ENCODE assay signal across 9 mouse cellular contexts in the genomic region with DNA sequence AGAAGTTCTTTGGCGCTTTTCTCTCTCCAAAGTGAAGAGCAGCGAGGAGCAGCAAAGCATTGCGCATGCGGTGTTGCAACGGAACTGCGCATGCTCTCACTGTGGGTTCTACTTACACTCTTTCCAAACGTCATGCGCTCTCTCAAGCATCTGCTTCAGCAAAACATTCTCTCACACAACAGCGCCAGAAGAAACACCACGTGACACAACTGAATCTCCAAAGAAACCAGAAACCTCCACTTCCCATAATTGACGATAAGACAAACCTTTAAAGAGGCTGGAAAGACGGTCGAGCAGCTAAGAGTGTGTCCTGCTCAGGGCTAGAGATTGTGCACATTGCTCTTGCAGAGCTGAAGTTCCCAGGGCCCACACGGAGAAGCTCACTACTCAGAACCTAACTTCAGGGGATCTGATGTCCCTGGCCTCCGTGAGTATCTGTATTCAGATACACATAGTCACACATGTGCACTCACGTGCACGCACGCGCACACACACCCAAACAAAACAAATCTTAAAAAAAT. TPM values are rescaled to one million over a fixed set of nuclear protein-coding genes. Genes with fewer than 3 reads are reported as not detected.
DNase-seq lines count a peak whose midpoint lies in the region; ATAC-seq and TF ChIP-seq lines count a peak whose summit lies in the region.
"Had no signal": no experiment of that assay in that cellular context is flagged by ENCODE, and none has a peak within 500 bp of the region (broad histone marks: within the 10 kb centered on the region; RNA-seq: fewer than 3 reads in every experiment).

No protein-coding gene starts in this region.

- TF ChIP-seq EP300 in liver, embryonic 14.5 days (IDR thresholded peaks at IDR 0.05; ENCODE audit: low read depth): no peak

- H3K36me3 ChIP-seq in forebrain, embryonic 14.5 days (ENCODE audit: control insufficient read depth, insufficient read depth, low read length): no peaks in the 10 kb centered on the region
- H3K36me3 ChIP-seq in liver, embryonic 14.5 days (replicated peaks; ENCODE audit: control insufficient read depth, insufficient read depth, low read depth): no peaks in the 10 kb centered on the region
- no peaks in the 10 kb centered on the region for H3K36me3 ChIP-seq in testis, adult 2 months (ENCODE audit: control insufficient read depth, insufficient read depth, low read length)

- TF ChIP-seq CTCF in liver, embryonic 14.5 days (IDR thresholded peaks at IDR 0.05; ENCODE audit: low read depth): no peak
- no peak for TF ChIP-seq CTCF in testis, adult 2 months (IDR thresholded peaks at IDR 0.05; ENCODE audit: control insufficient read depth, insufficient read depth, insufficient replicate concordance, low read depth, low read length)

- H3K9me3 ChIP-seq in forebrain, embryonic 14.5 days (replicated peaks; ENCODE audit: control insufficient read depth, low read length): no peaks in the 10 kb centered on the region
- H3K9me3 ChIP-seq in liver, embryonic 14.5 days (ENCODE audit: control insufficient read depth, low read length): no peaks in the 10 kb centered on the region

- H3K9ac ChIP-seq in forebrain, embryonic 14.5 days (ENCODE audit: low read length): peak overlapping the region; percentile 53
- no peak overlapping the region for H3K9ac ChIP-seq in liver, embryonic 14.5 days (replicated peaks)

- H3K4me3 ChIP-seq in brown adipose tissue, adult 24 weeks (ENCODE audit: insufficient read depth, low read depth, low read length): peak overlapping the region; percentile 53
- H3K4me3 ChIP-seq in forebrain, embryonic 14.5 days (ENCODE audit: low read depth, low read length): peak overlapping the region; percentile 18
- peak overlapping the region in 1 of 2 experiments; percentile 41; a peak in 1 of 4 replicates for H3K4me3 ChIP-seq in liver, embryonic 14.5 days (ENCODE audit: insufficient read depth in 1 of 2, low read depth in 2 of 2, low read length in 2 of 2)
- peak overlapping the region; percentile 81 for H3K4me3 ChIP-seq in testis, adult 2 months (ENCODE audit: control insufficient read depth, low read depth, low read length)
- H3K4me3 ChIP-seq: erythroblast, embryonic 14.5 days had no signal

- 59% methylated on average over 19 of the region's 19 CpGs for WGBS in forebrain, embryonic 14.5 days
- 37% methylated on average over 19 of the region's 19 CpGs for WGBS in liver, embryonic 14.5 days (ENCODE audit: insufficient replicate concordance)

- peak; percentile 68; the same call in 1 of the 2 replicates for TF ChIP-seq POLR2A in testis, adult 2 months (IDR thresholded peaks at IDR 0.05; ENCODE audit: control insufficient read depth, low read depth, low read length)

- peak; percentile 34 to 55 for DNase-seq in CD8-positive naive resting alpha-beta T cell, adult 2 months (ENCODE audit: low read depth in 2 of 2, low spot score in 2 of 2)
- DNase-seq in forebrain, embryonic 14.5 days (ENCODE audit: low spot score): peak; percentile 90
- peak; percentile 72 to 80 for DNase-seq in heart, postnatal 10 days
- DNase-seq in kidney, postnatal 36 days: peak; percentile 76 to 84
- peak; percentile 24 to 31 (median 30) for DNase-seq in liver, embryonic 14.5 days (ENCODE audit: low read depth in 3 of 3, low spot score in 3 of 3)
- DNase-seq in neural tube, embryonic 10.5 days (ENCODE audit: extremely low spot score, low spot score): peak; percentile 44

- peak; percentile 75; the same call in 1 of the 2 replicates for ATAC-seq in forebrain, embryonic 14.5 days
- no peak for ATAC-seq in liver, embryonic 14.5 days (ENCODE audit: insufficient read depth)

- intact Hi-C loops in heart, postnatal 10 days (cut with DNase I): no loop called here

- H3K27ac ChIP-seq in brown adipose tissue, adult 24 weeks (replicated peaks; ENCODE audit: low read depth, low read length): peak overlapping the region; percentile 53
- no peak overlapping the region for H3K27ac ChIP-seq in forebrain, embryonic 14.5 days (ENCODE audit: low read depth, low read length)
- no peak overlapping the region for H3K27ac ChIP-seq in liver, embryonic 14.5 days
- 0 out of 2 replicates have a peak overlapping the region, but pooled peaks have one; percentile 69 for H3K27ac ChIP-seq in testis, adult 2 months (ENCODE audit: control insufficient read depth, insufficient read depth, low read depth, low read length)

- H3K4me2 ChIP-seq in forebrain, embryonic 14.5 days (ENCODE audit: low read length): peak overlapping the region; percentile 52
- H3K4me2 ChIP-seq in liver, embryonic 14.5 days (ENCODE audit: low read depth): peak overlapping the region; percentile 29

- no peaks in the 10 kb centered on the region for H3K27me3 ChIP-seq in forebrain, embryonic 14.5 days (replicated peaks; ENCODE audit: control insufficient read depth, insufficient read depth, low read length)
- H3K27me3 ChIP-seq in liver, embryonic 14.5 days (ENCODE audit: control insufficient read depth, insufficient read depth, low read length): no peaks in the 10 kb centered on the region
- no peaks in the 10 kb centered on the region for H3K27me3 ChIP-seq in testis, adult 2 months (ENCODE audit: control insufficient read depth, insufficient read depth, low read length)

- no peaks in the 10 kb centered on the region for H3K4me1 ChIP-seq in brown adipose tissue, adult 24 weeks (ENCODE audit: control insufficient read depth, insufficient read depth, insufficient read length, low read length)
- no peaks in the 10 kb centered on the region for H3K4me1 ChIP-seq in forebrain, embryonic 14.5 days (ENCODE audit: control insufficient read depth, insufficient read depth, low read length)
- peaks cover 0 to 7% of the 10 kb centered on the region in 2 experiments; a peak in 2 of 4 replicates for H3K4me1 ChIP-seq in liver, embryonic 14.5 days (replicated peaks; ENCODE audit: control insufficient read depth in 2 of 2, insufficient read depth in 2 of 2, low read length in 1 of 2)
- peaks cover 4% of the 10 kb centered on the region for H3K4me1 ChIP-seq in testis, adult 2 months (ENCODE audit: control insufficient read depth, insufficient read depth, low read length)

RNA-seq across cellular contexts. Expression of a gene that starts 29.8 kb away (rescaled TPM):
- 17.9 and 26.8 TPM in 2 replicates for polyA plus RNA-seq in brown adipose tissue, adult 24 weeks (2012; ENCODE audit: insufficient read depth, insufficient read length, missing spikeins)
- 9.9 and 13.7 TPM in 2 replicates for polyA plus RNA-seq in forebrain, embryonic 14.5 days (2014; fragmentation: Nextera tagmentation; extraction: Ambion mirVana)
- total RNA-seq in heart, postnatal 10 days (2021): 10 to 100 TPM; 32.2 to 35.6 TPM
- polyA plus RNA-seq in liver, embryonic 14.5 days (2012; rRNA removed): 2.7 and 3.6 TPM in 2 replicates
- 1.9 and 2.5 TPM in 2 replicates for polyA plus RNA-seq in liver, embryonic 14.5 days (2014; fragmentation: Nextera tagmentation; extraction: Ambion mirVana)
- polyA plus RNA-seq in testis, adult 2 months (2012; rRNA removed): 462 and 482 TPM in 2 replicates

RNA-seq across cellular contexts. Expression of a gene that starts 39.5 kb away (rescaled TPM):
- polyA plus RNA-seq in brown adipose tissue, adult 24 weeks (2012; ENCODE audit: insufficient read depth, insufficient read length, missing spikeins): 19.9 and 25.7 TPM in 2 replicates
- 36.0 and 38.3 TPM in 2 replicates for polyA plus RNA-seq in forebrain, embryonic 14.5 days (2014; fragmentation: Nextera tagmentation; extraction: Ambion mirVana)
- total RNA-seq in heart, postnatal 10 days (2021): 10 to 100 TPM; 46.8 to 50.0 TPM
- 135 and 219 TPM in 2 replicates for polyA plus RNA-seq in liver, embryonic 14.5 days (2012; rRNA removed)
- 24.4 and 29.7 TPM in 2 replicates for polyA plus RNA-seq in liver, embryonic 14.5 days (2014; fragmentation: Nextera tagmentation; extraction: Ambion mirVana)
- polyA plus RNA-seq in testis, adult 2 months (2012; rRNA removed): 41.3 and 50.0 TPM in 2 replicates

RNA-seq across cellular contexts. Expression of a gene that starts 58.6 kb away (rescaled TPM):
- polyA plus RNA-seq in brown adipose tissue, adult 24 weeks (2012; ENCODE audit: insufficient read depth, insufficient read length, missing spikeins): 5.2 and 8.2 TPM in 2 replicates
- 6.0 and 8.6 TPM in 2 replicates for polyA plus RNA-seq in forebrain, embryonic 14.5 days (2014; fragmentation: Nextera tagmentation; extraction: Ambion mirVana)
- total RNA-seq in heart, postnatal 10 days (2021): 10 to 100 TPM; 17.1 to 17.2 TPM
- 1.3 and 2.3 TPM in 2 replicates for polyA plus RNA-seq in liver, embryonic 14.5 days (2012; rRNA removed)
- 0.38 and 1.1 TPM in 2 replicates for polyA plus RNA-seq in liver, embryonic 14.5 days (2014; fragmentation: Nextera tagmentation; extraction: Ambion mirVana)
- polyA plus RNA-seq in testis, adult 2 months (2012; rRNA removed): 6.0 and 6.1 TPM in 2 replicates

Comparison
In these comparisons a context has a peak if more than half of its experiments do, and no peak if none do; other contexts are left out.
1. DNase-seq: peak in every context shown above with its lines; median percentile 90 in forebrain, embryonic 14.5 days; 80 in kidney, postnatal 36 days; 76 in heart, postnatal 10 days; 44 in CD8-positive naive resting alpha-beta T cell, adult 2 months; 44 in neural tube, embryonic 10.5 days; 30 in liver, embryonic 14.5 days.
2. H3K27ac ChIP-seq: peak in brown adipose tissue, adult 24 weeks (single experiment) and testis, adult 2 months (single experiment); none in forebrain, embryonic 14.5 days (single experiment) and liver, embryonic 14.5 days (single experiment).
3. RNA of a gene that starts 29.8 kb away (polyA plus RNA-seq): 462 to 482 TPM in testis, adult 2 months; 17.9 to 26.8 TPM in brown adipose tissue, adult 24 weeks, 9.9 to 13.7 TPM in forebrain, embryonic 14.5 days and 1.9 to 3.6 TPM in liver, embryonic 14.5 days; every median in the first group is over 10 times any median in the second.